Mouse (Mus musculus) stomach, embryonic 14.5 days (tissue): ENCODE data around the gene Daam1. TPM values are rescaled to one million over a fixed set of nuclear protein-coding genes. Genes with fewer than 3 reads are reported as not detected.
A peak's percentile ranks its signal among the peaks of the same experiment; 100 is the strongest.

Experiments used
- ATAC-seq: fragments of 200-750 bp; cut with Nextera tagmentation; 2 replicates; pipeline ENCODE4 v1.8.0; 2017; ENCODE audit warnings: low read depth, moderate TSS enrichment; ENCODE audit not compliant: insufficient number of reproducible peaks, insufficient read depth, low FRiP score
- H3K27ac ChIP-seq: fragments of 300-500 bp; sonication (generic); 2 replicates; pipeline ENCODE4 v1.5.1; 2014; ENCODE audit warnings: mild to moderate bottlenecking, low read length, moderate library complexity, mixed read lengths
- H3K27me3 ChIP-seq: fragments of 300-500 bp; sonication (generic); 2 replicates; pipeline ENCODE4 v1.6.1; 2014; ENCODE audit warnings: low read length, control low read depth, mixed read lengths; ENCODE audit not compliant: control insufficient read depth, insufficient read depth
- H3K36me3 ChIP-seq: fragments of 300-500 bp; sonication (generic); 2 replicates; pipeline ENCODE4 v1.6.1; 2014; ENCODE audit warnings: mild to moderate bottlenecking, control low read depth, low read length, moderate library complexity, mixed read lengths; ENCODE audit not compliant: control insufficient read depth, insufficient read depth
- H3K4me1 ChIP-seq: fragments of 300-500 bp; sonication (generic); 2 replicates; pipeline ENCODE4 v1.6.1; 2014; ENCODE audit warnings: low read length, control low read depth, mixed read lengths; ENCODE audit not compliant: control insufficient read depth, insufficient read depth
- H3K4me2 ChIP-seq: fragments of 300-500 bp; sonication (generic); replicated peaks from 2 replicates; pipeline ENCODE4 v1.6.1; 2014; ENCODE audit warnings: low read depth, low read length, control low read depth
- H3K4me3 ChIP-seq: fragments of 300-500 bp; sonication (generic); 2 replicates; pipeline ENCODE4 v1.5.1; 2014; ENCODE audit warnings: low read depth, low read length, control low read depth
- H3K9ac ChIP-seq: fragments of 300-500 bp; sonication (generic); replicated peaks from 2 replicates; pipeline ENCODE4 v1.6.1; 2014; ENCODE audit warnings: low read depth, mild to moderate bottlenecking, control low read depth, low read length, moderate library complexity, mixed read lengths
- H3K9me3 ChIP-seq: fragments of 300-500 bp; sonication (generic); 2 replicates; pipeline ENCODE4 v1.6.1; 2016; ENCODE audit warnings: low read depth, low read length, control low read depth; ENCODE audit not compliant: control insufficient read depth
- WGBS: fragments of 180-500 bp; shearing (Covaris S2); extraction: QIAGEN DNeasy Blood & Tissue Kit; methylation state at CpG from one replicate; pipeline ENCODE4 v1.1.7; 2014; 5-methylcytosine and 5-hydroxymethylcytosine counted together
- polyA plus RNA-seq: library from polyadenylated mRNA; unstranded; fragments of >200 nt; fragmentation: Nextera tagmentation; extraction: Ambion mirVana; gene quantifications from 2 replicates; pipeline ENCODE4 v1.2.1, GENCODE M21; 2014

Gene Daam1
- 18.6 and 19.7 TPM in 2 replicates for polyA plus RNA-seq

DNA sequence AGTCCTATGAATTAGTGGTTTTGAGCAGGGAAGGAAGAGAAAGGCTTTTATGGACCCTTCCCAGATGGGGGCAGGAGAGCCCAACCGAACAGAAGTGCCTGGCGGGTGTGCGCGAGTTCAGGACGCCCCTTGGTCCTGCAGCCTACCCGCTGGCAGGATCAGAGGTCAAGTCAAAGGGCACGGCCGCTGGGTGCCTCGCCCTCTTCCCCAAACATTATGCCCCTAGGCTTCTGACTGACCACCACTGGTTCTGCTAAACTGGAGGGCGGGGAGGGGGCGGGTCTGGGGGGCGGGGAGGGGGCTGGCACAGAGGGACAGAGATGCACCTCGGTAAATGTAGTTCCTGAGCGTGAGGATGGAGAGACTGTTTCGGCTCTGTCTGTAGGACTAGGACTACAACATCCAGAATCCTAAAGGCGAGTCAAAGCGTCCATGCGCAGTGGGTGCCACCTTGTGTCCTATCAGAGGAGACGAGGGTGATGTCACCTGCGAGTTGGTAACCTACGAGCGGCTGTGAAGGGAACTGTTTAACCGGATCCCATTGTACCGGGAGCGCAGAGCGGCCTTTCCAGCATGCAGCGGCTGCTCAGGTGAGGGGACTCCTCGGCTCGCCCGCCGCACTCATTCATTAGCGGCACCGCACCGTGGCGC lies at the start of gene Daam1:
Daam1 (plus strand) TSS at position 472 of the 651 bp plus-strand sequence.
- Histone ChIP-seq H3K27ac (peak within 1 kb of the TSS; percentile 93), H3K36me3 (no peaks in the 10 kb centered on the region), H3K9me3 (no peaks in the 10 kb centered on the region), H3K27me3 (no peaks in the 10 kb centered on the region; the same call in 1 of the 2 replicates), H3K9ac (peak within 1 kb of the TSS; percentile 66), H3K4me3 (peak within 1 kb of the TSS; percentile 75), H3K4me1 (peaks cover 12% of the 10 kb centered on the region; the same call in 1 of the 2 replicates), H3K4me2 (peak within 1 kb of the TSS; percentile 78)
- under 1% methylated on average over 35 of the region's 35 CpGs for WGBS
- peak; percentile 100 for ATAC-seq

GRCm38 (mm10) chr12:71781220-71781619 lies 49.7 kb upstream of the Daam1 start:
- H3K9me3 ChIP-seq = no peaks in the 10 kb centered on the region
- no peak for ATAC-seq
- H3K27ac ChIP-seq = no peak overlapping the region
- no peak overlapping the region for H3K4me3 ChIP-seq
- no peak overlapping the region for H3K9ac ChIP-seq
- no peak overlapping the region for H3K4me2 ChIP-seq
- no peaks in the 10 kb centered on the region for H3K4me1 ChIP-seq
- no peaks in the 10 kb centered on the region for H3K36me3 ChIP-seq
- no peaks in the 10 kb centered on the region for H3K27me3 ChIP-seq
- WGBS = 40% methylated on average over 7 of the region's 7 CpGs

- no peak for ATAC-seq
- no peak overlapping the region for H3K27ac ChIP-seq
- no peaks in the 10 kb centered on the region for H3K27me3 ChIP-seq
- WGBS = 69% methylated on average over 3 of the region's 3 CpGs
- no peak overlapping the region for H3K4me2 ChIP-seq
- H3K4me1 ChIP-seq = no peaks in the 10 kb centered on the region
- H3K9me3 ChIP-seq = no peaks in the 10 kb centered on the region
- no peak overlapping the region for H3K4me3 ChIP-seq
- H3K36me3 ChIP-seq = no peaks in the 10 kb centered on the region
- no peak overlapping the region for H3K9ac ChIP-seq
Measured at GRCm38 (mm10) chr12:71783970-71784369, 46.9 kb upstream of the Daam1 start.

DNA sequence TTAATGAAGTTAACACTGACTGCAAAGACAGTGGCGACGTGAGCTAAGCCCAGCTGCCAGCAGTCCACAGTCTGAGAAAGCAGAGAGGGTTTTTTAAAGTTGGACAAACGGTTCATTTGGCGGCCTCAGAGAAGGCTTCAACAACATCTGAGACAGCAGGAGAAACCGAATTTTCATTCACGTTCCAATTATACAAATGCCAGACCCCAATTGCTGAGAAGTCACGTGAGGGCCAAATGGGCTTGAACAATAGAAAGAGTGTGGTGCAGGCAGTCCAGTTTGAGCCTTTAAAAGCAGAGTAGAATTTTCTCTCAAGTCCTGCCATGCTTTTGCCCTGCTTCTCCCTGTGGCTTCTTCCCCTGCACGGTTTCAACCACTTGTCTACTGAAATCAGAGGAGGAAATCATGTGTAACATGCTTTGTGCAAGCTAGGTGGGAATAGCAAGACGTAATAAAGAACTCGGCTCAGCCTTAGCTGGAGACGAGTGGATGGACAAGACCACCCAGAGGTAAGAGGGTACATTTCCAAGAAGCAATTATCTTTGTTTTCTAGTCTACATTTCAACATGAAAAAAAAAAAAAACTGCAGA lies 46.1 kb upstream of the Daam1 start:
- Histone ChIP-seq H3K27me3 (no peaks in the 10 kb centered on the region), H3K9me3 (no peaks in the 10 kb centered on the region), H3K27ac (no peak overlapping the region), H3K4me1 (no peaks in the 10 kb centered on the region), H3K4me3 (no peak overlapping the region), H3K36me3 (no peaks in the 10 kb centered on the region), H3K4me2 (no peak overlapping the region), H3K9ac (no peak overlapping the region)
- 57% methylated on average over 11 of the region's 11 CpGs for WGBS
- no peak for ATAC-seq

GRCm38 (mm10) chr12:71786521-71786920 lies 44.4 kb upstream of the Daam1 start:
- Histone ChIP-seq H3K9ac (no peak overlapping the region), H3K9me3 (no peaks in the 10 kb centered on the region), H3K4me1 (no peaks in the 10 kb centered on the region), H3K4me2 (no peak overlapping the region), H3K36me3 (no peaks in the 10 kb centered on the region), H3K4me3 (no peak overlapping the region), H3K27me3 (no peaks in the 10 kb centered on the region), H3K27ac (no peak overlapping the region)
- no peak for ATAC-seq

DNA sequence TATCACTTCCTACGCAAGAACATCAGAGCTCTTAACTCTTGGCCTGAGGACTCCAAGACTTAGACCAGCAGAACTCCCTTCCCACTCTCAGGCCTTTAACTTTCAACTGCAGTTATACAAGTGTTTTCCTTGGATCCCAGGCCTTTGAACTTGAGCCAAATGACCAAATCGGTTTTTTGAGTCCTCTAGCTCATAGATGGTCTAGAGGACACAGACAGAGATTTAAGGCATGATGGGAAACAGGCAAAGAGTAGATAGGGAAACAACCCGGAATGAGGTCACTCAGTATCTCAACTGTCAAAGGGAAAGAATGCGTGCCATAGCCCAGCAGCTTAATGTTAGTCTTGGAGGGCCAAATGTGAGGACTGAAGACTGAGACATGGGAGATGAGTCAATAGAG lies 42.1 kb upstream of the Daam1 start:
- H3K4me1 ChIP-seq = no peaks in the 10 kb centered on the region

GRCm38 (mm10) chr12:71790581-71790980 lies 40.3 kb upstream of the Daam1 start:
- no peak overlapping the region for H3K9ac ChIP-seq
- H3K27me3 ChIP-seq = no peaks in the 10 kb centered on the region
- H3K27ac ChIP-seq = no peak overlapping the region
- WGBS = 95% methylated on average over 1 of the region's 1 CpGs
- no peak overlapping the region for H3K4me2 ChIP-seq
- H3K4me3 ChIP-seq = no peak overlapping the region
- no peaks in the 10 kb centered on the region for H3K9me3 ChIP-seq
- no peaks in the 10 kb centered on the region for H3K36me3 ChIP-seq
- no peaks in the 10 kb centered on the region for H3K4me1 ChIP-seq
- ATAC-seq = no peak

More for the DNA sequence above, 42.1 kb upstream of the Daam1 start:
- Histone ChIP-seq H3K4me2 (no peak overlapping the region), H3K27me3 (no peaks in the 10 kb centered on the region), H3K9ac (no peak overlapping the region), H3K4me3 (no peak overlapping the region), H3K36me3 (no peaks in the 10 kb centered on the region), H3K27ac (no peak overlapping the region), H3K9me3 (no peaks in the 10 kb centered on the region)
- no peak for ATAC-seq
- WGBS = 80% methylated on average over 4 of the region's 4 CpGs

- ATAC-seq = no peak
- WGBS = 77% methylated on average over 2 of the region's 2 CpGs
Measured at GRCm38 (mm10) chr12:71793114-71793513, 37.8 kb upstream of the Daam1 start.

More at GRCm38 (mm10) chr12:71793114-71793513, 37.8 kb upstream of the Daam1 start:
- Histone ChIP-seq H3K9ac (no peak overlapping the region), H3K4me1 (no peaks in the 10 kb centered on the region; the same call in 1 of the 2 replicates), H3K36me3 (no peaks in the 10 kb centered on the region), H3K27ac (no peak overlapping the region), H3K4me3 (no peak overlapping the region), H3K4me2 (no peak overlapping the region), H3K27me3 (no peaks in the 10 kb centered on the region), H3K9me3 (no peaks in the 10 kb centered on the region)
